Mouse (Mus musculus) R1 (cell line): ENCODE data around the gene Celsr1.

Experiments used
- DNase-seq: peaks from one replicate; pipeline ENCODE4 v3.0.0-alpha.2; 2018; ENCODE audit warnings: low read depth, low spot score

Celsr1 gene

DNA sequence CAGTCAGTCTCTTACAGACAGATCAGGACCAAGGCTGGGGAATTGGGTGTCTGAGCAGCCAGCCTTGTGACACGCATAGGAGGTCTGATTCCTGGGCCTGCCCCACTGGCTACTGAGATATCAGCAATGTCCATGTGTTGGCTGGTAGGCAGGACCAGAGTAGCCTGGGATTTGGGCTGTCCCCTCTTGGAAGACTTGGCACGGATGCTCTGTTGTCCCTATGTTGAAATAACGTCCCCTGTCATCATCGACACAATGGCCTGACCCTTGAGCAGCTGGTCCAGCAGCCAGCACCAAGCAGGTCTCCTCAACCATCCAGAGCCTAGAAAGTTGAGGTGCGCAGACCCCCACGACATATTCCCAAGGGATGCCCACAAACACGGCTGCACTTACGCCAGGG lies 70.9 kb downstream of the Celsr1 start:
- no peak for DNase-seq

DNA sequence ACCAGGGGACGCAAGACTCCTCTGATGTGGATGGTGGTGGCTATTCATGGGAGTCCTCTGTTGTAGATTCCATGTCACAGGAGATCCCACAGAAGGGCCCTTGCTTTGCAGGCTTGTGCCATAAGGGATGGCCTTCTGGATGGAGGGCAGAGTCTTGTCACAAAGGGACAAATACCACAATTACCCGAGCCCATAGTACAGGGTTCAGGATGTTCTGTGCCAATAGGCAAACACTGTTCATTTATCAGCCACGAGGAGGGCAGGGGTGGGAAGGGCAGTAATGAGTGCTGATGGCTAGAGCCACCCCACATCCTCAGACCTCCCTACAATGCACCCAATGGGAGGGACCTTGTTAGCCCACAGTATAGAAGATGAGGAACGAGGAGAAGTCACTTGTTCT lies 71.9 kb downstream of the Celsr1 start:
- no peak for DNase-seq

DNA sequence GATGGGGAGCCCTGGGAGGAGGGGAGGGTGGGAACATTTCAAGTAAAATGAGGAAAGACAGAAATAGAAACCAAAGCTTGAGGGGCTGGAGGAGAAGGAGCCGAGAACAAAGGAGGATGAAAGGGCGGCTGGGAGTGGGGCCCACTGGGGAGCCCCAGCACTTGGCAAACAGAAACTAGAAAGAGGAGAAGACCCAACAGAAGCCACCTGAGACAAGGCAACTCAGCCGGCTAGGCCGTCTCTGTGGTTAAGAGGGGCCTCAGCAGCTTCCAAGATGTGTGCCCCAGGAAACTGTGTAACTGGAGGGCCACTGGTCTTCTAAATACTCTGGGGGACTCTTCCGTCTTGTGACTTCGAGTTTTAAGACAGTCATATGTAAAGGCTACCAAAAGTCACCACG lies 72.4 kb downstream of the Celsr1 start:
- DNase-seq = no peak

DNA sequence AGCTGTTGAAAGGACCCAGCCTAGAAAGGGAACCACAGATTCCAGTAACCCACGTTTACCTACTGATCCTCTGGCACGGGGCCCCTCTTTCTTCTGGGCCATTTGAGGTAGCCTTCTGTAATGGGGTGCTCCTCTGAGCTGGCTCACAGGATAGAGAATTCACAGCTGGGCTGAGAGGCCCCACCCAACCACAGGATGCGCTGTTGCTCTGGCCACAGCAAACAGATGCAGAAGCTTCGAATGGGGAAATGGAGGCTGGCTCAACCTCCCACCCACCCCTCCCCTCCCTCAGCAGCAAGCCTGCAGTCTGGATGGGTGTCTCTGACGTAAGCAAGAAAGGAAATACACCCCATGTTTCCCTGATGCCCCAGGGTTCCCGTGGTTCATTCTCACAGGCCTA lies 77.4 kb downstream of the Celsr1 start:
- no peak for DNase-seq

DNA sequence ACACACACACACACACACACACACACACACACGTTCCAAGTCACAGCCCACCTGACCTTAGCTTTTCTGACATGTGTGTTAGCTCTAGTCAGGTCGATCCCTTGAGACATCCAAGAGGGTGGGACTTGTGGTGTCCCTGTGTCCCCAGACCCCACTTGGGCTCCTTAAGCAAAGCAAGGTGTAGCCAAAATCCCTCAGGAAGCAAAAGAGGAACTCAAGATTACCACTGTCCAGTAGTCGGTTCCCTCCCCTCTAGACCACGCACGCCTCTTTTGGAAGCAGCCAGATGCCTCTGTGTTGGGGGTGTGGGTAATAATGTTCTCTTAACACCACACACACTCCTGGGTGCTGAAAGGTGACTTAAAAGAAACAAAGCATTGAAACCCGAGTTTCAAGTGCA lies 80.1 kb downstream of the Celsr1 start:
- no peak for DNase-seq

DNA sequence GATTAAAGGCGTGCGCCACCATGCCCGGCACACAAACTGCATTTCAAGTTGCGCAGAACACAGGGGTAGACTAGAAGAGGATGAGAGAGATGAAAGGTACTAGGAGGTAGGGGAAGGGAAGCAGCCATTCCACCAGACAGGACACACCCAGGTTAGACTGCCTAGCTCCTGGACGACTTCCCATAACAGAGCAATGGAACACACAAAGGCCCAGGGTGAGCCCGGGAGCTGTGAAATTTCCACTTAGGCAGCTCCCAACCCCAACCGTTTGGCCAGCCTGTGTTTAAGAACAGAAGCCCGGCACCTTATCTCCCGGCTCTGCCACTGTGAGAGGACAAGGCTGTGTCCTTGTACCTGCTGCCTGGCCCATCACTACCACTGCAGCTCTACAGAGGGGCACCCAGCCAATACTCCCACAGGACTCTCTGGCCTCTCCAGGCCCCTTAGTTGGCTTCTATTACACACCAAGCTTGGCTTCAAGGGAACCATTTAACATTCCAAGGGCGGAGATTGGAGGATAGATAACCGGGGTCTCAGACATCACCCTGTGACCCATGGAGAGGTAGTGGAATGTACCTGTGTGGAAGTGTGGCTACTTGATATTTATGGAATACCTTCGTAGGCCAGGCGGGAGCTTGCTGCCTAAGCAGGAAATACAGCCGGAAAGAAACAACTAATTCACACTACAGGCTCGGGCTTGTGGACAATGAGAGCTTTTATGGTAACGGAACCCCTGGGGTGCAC lies 84.0 kb downstream of the Celsr1 start:
- DNase-seq = peak; percentile 68

DNA sequence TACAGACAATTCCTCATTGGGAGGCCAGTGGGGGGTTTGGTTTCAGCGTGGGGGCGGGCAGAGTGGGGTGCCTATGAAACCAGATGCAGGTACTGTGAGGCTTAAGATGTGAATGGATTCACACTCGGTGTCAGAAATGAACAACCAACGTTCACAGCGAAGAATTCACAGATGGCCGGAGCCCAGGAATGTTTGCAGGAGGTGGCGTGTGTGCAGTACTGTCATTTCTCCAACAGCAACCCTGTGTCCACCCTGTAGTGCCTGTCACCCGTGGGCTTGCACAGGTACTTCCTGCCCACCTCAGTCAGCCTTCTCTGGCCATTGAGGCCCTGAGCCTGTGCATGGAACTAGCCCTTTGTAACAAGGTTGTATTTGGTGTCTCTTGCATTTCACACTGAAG lies 85.6 kb downstream of the Celsr1 start:
- no peak for DNase-seq

DNA sequence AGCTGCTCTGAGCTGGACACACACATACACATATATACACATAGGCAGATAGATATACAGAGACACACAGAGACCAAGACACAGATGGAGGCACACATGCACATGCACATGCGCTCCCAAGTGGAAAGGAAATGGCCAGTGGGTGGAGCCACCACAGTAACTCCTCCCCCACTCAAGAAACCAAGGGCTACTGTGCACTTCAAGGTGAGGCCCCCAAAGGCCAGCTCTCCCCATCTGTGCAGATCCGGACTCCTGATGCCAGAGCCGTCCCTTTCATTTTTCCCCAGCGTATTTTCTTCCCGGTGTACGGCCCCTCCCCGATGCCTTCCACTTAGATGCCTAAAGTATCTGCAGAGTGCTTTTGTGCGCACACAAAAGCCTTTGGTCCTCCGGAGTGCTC lies 86.0 kb downstream of the Celsr1 start:
- DNase-seq = peak; percentile 55

DNA sequence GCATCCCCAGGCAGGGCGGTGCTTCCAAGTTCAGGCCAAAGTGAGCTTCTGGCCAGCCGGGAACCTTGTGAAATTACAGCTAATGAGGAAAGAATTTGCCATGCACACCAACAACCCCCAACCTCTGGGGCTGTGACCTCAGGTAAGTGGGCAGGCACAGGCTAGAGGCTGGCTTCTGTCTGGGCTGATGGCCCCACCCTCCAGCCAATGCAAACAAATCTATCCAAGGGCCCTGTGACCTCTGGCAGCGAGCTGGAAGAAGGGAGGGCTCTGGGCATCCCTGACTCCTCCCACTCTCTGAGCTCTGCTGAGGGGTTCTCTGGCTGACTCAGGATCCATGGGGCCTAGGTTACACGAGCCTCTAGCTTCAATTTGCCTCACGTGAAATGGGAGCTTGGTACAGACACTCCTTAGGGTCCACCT lies 97.9 kb downstream of the Celsr1 start:
- peak; percentile 72 for DNase-seq

DNA sequence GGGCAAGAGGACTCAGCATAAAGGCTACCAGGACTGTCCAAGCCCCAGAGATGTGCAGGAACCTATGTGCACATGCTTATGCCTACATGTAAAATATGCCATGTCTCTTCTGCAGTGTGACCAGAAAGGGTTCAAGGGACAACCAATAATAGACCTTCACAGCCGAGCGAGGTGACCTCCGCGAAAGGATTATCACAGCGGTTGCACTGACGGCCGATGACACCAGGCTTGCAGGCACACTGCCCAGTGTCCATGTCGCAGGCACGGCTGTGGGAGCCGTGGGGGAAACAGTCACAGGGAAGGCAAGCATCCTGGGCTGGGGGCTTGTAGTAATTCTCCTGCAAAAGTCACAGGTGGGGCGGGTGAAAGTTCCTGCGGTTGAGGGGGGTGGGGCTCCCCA lies 105.4 kb downstream of the Celsr1 start:
- no peak for DNase-seq

DNA sequence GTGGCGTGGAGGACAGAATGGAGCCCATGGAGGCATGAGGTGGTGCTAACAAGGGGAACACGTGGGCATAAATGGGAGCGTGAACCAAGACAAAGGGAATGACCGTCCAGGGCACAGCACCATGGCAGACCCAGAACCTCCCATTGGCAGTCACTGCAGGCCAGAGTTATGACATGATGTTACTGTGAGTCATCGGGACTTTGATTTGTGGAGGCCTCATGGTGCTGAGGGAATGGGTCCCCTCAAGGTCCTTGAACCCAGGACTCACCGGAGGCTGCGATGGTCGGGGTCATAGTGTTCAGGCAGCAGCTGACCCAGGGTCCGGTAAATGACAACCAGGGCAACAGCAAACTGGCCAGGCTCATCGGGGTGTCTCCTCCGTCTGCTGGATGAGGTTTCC lies 111.7 kb downstream of the Celsr1 start:
- no peak for DNase-seq

DNA sequence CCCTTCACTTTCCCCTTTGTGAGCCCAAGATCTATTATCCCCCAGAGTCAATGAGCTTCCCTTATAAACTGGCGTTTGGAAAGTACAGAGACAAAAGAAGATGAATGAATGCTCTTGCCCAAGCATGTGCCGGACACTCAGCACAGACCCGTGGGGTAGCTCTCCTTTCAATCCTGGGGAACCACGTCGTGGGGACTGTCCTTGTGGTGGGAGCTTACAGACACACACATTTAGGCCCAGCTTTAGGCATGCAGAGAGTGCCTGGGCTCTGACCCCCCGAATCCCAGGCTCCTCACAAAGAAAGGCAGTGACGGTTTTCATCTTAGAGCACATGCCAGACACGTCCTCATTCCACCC lies 113.7 kb downstream of the Celsr1 start:
- no peak for DNase-seq

DNA sequence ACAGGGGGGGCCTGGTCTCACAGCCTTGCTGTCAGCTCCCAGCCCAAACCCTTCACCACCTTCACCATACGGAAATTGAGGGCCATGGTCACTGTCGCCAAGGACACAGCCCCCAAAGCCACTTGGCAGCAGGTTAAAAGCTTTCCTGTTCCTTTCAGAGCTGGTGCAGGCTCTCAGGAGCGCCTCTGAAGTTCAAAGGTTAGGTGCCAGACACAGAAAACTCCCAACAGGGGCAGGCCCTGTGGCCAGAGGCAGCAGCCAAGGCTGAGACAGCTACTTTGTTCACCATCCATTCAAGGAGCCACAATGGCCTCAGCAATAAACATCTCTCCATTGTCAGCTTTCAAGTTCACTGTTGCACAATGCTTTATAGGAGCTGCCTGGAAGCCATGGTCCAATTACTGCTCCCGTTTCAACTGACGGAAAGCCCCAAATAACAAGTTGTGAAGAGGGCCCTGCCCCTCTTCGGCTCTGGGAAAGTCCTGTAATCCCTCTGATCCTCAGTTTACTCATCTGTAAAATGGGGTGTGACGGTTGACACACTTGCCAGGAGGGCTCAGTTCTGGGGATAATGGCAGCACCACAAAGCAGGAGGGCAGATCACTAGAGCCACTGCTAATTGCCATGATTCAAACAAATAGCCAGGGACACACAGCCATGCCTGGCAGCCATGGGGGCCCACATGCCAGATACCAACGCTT lies 114.2 kb downstream of the Celsr1 start:
- DNase-seq = no peak

DNA sequence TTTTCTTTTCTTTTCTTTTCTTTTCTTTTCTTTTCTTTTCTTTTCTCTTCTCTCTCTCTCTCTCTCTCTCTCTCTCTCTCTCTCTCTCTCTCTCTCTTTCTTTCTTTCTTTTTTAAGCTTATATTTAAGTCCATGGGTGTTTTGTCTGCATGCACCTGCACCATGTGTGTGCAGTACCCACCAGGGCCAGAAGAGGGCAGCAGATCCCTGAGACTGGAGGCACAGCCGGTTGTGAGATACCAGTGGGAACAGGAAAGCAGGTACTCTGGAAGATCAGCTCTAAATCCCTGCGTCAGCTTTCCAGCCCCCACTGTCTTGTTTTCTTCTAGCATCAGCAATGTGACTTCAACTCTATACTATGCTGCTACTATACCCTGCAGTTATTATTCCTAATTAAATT lies 120.0 kb downstream of the Celsr1 start:
- peak; percentile 72 for DNase-seq

DNA sequence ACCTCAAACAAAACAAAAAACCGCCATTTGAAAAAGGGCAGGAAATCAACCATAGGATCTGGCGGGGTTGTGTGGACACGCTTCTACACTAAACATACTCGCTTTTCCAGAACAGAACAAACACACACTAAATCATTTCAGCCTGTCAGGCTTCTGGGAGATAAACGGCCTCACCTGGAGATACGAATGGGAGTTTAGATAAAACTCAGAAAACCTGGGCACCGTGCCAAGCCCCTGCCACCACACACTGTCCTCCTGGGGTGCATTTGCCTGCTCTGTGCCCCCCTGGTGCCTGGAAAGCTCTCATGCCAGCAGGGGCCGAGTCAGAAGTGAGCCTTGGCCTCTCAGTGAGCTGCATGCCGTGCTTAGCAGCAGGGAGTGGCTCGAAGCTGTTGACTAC lies 123.6 kb downstream of the Celsr1 start:
- no peak for DNase-seq

DNA sequence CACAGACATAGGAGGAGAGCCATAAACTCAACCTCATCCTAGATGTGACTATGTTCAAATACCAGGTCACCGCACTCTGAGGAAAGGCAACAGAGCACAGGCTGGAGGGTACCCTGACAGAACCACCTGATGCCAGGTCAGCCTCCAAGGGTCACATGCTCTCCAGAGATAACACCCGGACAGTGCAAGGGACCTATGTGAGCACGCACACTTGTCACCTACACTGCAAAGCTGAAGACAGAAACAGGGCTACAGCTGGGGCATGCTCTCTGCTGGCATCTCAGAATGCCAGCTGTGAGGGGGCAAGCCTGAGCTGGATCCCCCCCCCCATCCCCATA lies 124.1 kb downstream of the Celsr1 start:
- DNase-seq = no peak

DNA sequence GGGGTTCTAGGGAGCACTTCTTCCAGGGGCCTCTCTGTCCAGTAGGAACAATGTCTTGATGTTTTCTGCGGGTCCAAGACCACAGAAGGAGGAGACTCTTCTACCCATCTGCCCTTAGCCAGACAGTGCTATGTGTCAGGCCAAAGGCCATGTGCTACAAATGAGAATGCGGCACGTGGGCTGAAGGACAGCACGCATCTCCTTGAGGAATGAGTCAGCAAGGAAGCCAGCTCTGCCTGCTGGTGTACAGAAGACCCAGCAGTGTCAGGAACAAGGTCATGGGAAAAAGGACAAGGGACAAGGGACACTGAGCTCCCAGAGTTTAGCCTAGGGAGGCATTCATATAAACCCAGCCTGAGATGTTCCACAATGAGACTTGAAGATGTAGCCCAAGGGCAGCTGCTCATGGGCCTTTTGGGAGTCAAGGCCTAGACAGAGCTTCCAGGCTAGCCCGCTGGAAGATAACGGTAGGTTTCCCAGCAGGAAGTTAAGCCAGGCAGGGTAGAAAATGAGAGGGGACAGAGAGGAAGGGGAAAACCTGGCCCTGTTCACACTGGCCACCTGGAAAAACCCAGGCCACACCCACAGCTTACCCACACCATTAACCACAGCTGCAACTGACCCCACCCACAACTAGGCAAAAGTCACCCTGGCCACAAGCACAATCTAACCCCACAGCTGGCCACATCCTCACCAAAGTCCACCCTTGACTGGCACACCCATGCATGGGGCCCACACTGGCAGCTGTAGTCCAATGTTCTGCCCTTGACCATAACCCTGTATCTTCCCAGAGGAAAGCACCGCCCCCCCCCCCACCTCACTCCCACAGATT lies 124.7 kb downstream of the Celsr1 start:
- no peak for DNase-seq

DNA sequence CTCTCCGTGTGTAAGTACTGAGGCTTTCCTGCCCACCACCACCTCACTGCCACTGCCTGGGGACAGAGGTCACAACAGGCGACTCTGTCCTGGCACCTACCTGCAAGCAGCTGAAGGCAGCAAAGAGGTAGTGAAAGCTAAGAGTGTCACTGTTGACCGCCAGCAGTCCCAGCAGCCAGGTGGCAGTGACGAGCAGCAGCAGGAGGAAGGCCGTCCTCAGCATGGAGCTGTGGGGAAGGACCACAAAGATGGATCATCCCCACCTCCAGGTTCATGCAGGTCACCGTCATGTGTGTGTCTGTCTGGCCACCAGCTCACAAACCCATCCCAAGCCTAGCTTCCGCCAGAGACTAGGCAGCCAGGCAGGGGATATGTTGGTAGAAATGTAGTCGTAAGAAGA lies 129.8 kb downstream of the Celsr1 start:
- peak; percentile 62 for DNase-seq

DNA sequence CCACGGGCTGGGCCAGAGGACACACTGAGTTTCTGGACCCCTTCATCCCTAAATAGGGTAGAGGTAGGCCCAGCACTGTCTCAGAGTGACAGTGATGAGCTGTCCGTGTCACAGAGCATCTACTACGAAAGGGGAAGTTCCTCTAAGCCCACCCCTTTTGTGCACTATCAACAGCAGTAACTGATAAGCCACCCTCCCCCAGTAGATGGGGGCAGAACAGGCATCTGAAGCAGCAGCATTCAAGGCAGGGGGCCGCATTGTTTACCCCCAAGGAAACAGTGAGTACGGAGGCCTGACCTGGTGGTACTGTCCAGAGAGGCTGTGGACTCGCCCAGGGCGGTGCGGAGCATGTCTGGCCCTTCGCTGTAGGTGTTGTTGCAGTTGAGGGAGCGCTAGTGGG lies 131.1 kb downstream of the Celsr1 start:
- DNase-seq = no peak

DNA sequence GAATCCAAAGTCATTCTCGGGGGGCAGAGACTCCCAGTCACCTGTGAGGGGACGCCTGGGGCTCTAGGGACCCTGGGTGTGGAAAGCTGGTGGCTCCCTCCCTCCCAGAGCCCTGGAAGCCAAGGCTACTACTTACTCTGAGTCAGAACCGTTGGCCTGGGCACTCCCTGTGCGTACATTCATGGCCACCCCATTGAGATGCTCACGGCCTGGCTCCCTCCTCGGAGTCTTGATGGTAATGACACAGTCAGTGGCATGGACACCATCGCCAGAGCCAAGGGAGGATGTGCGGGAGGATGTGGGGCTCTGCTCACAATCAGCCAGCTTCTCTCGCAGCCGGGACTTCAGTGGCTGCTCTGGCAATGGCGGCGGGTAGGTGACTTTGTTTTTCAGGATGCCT lies 132.8 kb downstream of the Celsr1 start:
- DNase-seq = no peak

DNA sequence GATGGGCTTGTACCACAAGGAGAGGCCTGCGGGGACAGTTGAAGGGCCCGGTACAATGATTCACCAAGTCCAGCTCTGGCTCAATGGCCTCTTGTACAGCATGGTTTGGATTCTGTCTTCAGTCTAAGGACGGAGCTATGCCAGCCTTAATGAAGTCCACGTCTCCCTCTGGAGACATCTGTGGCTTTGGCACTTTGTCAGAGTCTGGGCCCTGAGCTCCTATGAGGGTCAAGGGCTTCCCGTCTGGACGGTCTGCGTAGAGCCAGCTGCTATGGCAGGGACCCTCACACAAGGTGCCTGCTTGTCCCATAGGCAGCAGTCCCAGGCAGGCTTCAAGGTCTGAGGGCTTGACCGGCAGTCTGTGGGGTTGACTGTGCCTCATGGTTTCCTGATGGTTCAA lies 133.3 kb downstream of the Celsr1 start:
- no peak for DNase-seq

DNA sequence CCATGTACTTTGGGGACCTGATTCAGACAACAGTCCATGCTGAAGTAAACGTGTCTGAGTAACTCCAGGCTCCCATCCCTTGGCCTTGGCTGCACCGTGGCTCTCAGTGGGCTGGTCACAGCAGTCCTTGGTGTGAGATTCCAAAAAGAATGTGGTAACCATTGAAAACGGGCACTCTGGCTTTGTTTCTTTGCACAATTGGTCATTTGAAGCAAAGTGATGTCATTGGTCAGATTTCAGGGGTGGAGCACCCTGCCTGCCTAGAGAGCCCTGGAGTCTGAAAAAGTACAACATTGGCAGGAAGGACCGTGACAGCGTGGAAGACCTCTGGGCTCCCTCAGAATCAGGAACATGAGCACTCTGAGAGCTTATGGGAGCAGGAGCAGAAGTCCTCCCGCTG lies 134.2 kb downstream of the Celsr1 start:
- no peak for DNase-seq

DNA sequence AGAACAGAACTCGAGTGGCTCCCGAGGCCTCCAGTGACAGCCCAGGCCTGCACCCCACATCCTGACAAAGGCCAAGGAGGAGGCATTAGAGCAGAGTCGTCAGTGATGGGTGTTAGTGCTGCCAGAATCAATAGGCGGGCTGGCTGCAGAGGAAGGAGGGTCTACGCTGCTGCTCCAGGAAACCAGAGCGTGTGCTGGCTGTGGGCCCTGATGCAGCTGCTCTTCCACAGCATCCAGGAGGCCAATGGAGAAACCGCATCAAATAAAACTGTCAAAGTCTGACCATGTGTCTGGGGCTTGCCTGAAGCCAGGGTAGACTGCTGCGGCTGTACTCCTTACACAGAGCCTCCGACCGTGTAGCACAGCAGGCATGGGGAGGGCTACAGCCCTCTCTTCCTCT lies 136.5 kb downstream of the Celsr1 start:
- no peak for DNase-seq
